Mouse (Mus musculus): ENCODE measurements around the gene Bend6.
"Not testable (repeated sequence)": the region's sequence is repeated elsewhere in the genome, so short reads cannot be mapped to it uniquely, and the experiment has no call there.

Bend6 gene

DNA sequence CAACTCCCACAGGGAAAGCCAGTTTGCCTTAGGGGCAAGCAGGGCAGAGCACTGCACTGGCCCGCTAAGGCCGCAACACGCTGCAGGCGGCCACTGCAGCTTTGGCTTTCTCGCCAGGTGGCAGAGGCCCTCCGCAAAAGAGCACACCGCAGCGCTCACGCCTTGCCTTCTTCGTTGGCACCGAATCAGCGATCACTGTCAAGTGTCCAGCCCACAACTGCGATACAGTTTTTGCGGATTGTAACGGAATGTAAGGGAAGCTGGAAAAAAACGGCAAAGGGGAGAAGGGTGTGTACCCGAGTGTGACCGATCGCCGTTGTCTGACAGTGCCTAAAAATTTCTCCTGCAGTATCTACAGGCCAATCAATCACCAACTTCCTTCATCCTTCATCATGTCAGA, 689 bp downstream of the Bend6 start:
- no peak for DNase-seq (ENCODE audit: low spot score)

DNA sequence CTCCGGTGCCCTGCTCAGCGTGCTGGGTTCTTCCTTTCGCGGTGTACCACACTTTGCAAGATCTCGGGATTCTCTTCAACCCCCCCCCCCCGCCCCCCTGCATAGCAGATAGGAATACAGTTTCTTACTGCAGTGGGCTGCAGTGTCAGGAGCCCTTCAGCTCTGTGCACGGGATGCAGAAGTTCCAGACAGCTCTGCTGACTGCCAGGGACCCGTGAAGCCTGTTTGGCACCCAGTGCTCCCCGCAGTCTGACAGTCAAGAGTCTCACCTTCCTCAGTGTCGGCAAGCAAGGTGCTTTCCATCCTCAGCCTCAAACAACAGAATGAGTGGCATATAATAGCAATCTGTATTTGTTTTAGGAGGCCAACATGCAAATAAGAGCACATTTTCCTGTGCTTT, 1.4 kb downstream of the Bend6 start:
- DNase-seq (ENCODE audit: low spot score): no peak

DNA sequence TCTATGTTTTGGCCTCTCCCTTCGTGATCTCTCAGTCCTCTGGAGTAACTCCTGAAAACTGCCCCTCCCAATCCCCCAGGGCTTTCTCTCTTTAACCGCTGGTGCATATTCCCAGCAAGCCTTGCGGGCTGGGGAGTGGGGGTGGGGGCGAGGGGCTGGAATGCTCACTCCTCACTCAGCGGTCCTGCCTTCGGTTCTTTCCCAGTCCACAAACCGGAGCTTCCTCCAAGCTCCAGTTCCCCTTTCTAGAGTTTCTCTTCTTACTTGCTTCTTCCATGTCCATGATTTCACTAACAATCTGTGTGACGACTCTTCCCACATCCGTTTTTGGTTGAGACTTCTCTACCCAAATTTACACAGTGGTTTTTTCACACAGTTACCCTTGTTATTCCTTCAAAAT, 4.0 kb downstream of the Bend6 start:
- no peak for DNase-seq (ENCODE audit: low spot score)

- DNase-seq (ENCODE audit: low spot score): no peak
Observed at GRCm38 (mm10) chr1:33900175-33900574, 7.4 kb downstream of the Bend6 start.

DNA sequence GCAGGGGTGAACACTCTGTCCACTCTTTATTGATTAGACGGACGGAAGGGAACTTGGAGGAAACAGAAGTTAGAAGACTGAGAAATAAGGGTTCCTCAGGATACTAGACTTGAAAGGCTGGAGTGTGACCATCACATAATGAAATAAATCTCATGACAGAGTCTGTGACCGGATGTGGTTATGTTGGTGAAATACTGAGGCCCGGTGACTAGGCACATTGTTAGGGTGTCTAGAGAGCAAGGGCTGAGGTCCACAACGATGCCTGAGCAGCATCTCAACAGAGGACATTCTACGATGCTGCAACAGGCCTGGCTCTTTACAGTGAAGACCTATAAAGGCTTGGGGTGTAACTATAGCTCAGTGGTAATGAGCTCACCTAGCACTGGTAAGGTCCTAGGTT, 9.2 kb downstream of the Bend6 start:
- no peak for DNase-seq (ENCODE audit: low spot score)

DNA sequence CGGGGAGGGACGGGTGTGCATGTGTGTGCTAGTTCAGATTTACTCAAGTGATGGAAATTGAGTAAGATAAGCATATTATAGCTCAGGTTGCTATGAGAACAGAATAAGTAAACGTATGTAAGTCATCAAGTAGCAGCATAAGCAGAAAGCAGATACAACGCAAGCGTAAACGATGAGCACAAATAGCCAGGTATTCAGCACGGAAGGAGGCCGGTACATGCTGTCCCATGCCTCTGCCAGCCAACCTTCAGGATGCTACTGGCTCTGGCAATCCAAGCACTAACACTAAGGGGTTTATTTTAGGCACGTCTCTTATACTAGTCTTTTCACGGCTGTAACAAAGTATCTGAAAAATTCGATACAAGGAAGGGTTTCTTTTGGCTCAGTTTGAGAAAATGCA, 10.2 kb downstream of the Bend6 start:
- no peak for DNase-seq (ENCODE audit: low spot score)

- no peak for DNase-seq (ENCODE audit: low spot score)
Observed at GRCm38 (mm10) chr1:33896666-33897065, 10.9 kb downstream of the Bend6 start.

- no peak for DNase-seq (ENCODE audit: low spot score)
Observed at GRCm38 (mm10) chr1:33896116-33896515, 11.5 kb downstream of the Bend6 start.

- DNase-seq (ENCODE audit: low spot score): no peak
Observed at GRCm38 (mm10) chr1:33892784-33893183, 14.8 kb downstream of the Bend6 start.

DNA sequence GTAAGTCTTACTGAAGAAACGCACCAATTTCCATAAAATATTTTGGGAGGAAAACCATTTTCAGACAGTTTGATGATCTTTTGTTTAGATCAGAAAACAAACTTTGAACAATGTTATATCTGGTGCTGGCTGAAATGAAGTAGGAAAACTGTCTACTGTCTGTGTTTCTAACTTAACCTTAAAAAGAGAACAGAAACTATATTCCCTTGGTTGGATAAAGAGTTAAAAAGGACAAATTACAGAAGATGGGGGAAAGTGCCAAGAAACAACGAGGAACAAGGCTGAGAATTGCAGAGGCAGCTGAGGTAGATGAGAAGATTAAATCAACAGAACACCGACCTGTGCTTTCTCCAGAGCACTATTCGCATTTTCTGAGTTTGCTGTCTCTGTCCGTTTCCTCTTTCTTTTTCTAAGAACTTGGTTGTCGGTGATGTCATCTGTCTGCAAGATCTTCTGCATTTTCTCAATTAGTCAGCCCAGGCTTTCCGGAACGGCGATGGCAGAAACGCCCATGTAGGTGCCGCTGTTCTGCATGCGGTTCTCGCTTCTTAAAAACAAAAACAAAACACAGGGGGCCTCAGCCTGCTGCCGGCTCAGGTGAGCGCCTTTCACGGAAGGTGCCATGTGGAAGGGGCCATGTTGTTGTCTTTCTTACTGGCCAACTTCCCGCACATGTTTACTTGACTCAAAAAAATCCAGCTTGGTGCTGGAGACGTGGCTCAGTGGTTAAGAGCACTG, 24.3 kb downstream of the Bend6 start:
- peak; percentile 17 for DNase-seq (ENCODE audit: low spot score)

DNA sequence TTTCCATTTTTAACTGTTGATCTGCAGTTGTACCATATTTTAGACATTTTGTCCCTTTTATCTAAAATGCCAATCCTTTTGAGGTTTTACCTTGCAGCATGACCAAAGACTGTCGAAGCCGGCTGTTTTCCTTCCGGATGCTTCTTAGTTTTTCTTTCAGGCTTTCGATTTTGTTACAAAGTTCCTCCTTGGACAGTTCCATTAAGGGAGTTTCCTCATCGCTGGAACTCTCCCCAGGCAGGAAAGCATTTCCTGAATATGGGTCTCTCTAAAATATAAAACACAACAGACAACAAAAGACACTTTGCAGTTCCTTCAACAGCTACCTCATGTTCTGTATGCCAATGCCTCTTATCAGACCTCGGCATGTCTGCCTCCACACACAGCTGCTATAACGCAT, 29.4 kb downstream of the Bend6 start:
- DNase-seq (ENCODE audit: low spot score): no peak

- no peak for DNase-seq (ENCODE audit: low spot score)
Observed at GRCm38 (mm10) chr1:33876416-33876815, 31.2 kb downstream of the Bend6 start.

DNA sequence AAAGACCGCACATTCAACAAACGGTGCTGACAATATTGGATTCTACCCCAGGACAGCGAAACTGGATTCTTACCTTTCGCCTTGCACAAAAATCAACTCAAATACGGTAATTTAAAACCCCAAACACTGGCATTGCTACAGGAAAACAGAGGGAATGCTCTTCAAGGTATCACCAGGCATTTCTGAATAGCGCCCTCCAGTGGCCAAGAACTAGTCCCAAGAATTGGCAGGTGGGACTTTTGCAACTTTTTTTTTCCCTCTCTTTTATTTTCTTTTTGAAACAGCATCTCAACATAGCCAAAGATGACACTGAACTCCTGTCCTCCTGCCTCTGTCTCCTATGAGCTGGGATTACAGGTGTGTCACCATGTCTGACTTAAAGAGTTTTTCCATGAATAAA, 31.9 kb downstream of the Bend6 start:
- DNase-seq (ENCODE audit: low spot score): no peak

- DNase-seq (ENCODE audit: low spot score): no peak
Observed at GRCm38 (mm10) chr1:33873561-33873960, 34.1 kb downstream of the Bend6 start.

GRCm38 (mm10) chr1:33869437-33869836, 38.2 kb downstream of the Bend6 start:
- DNase-seq (ENCODE audit: low spot score): no peak

DNA sequence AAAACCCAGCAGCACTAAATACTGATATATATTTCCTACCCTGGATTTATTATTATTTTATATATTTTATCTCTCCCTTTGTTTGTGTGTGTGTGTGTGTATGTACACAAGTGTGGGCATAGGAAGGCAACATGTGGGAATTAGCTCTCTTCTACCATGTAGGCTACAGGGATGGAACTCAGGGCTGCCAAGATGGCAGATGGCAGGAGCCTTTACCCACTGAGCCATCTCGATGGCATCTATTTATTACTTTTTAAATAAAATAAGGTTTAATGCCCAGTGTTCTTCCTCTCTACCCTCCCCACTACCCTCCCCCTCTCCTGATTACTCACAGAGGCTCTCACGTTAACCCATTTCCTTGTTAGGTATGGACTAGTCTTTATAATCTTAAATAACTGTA, 38.6 kb downstream of the Bend6 start:
- DNase-seq (ENCODE audit: low spot score): no peak

- no peak for DNase-seq (ENCODE audit: low spot score)
Observed at GRCm38 (mm10) chr1:33846807-33847206, 60.8 kb downstream of the Bend6 start.

- no peak for DNase-seq (ENCODE audit: low spot score)
Observed at GRCm38 (mm10) chr1:33843823-33844222, 63.8 kb downstream of the Bend6 start.

DNA sequence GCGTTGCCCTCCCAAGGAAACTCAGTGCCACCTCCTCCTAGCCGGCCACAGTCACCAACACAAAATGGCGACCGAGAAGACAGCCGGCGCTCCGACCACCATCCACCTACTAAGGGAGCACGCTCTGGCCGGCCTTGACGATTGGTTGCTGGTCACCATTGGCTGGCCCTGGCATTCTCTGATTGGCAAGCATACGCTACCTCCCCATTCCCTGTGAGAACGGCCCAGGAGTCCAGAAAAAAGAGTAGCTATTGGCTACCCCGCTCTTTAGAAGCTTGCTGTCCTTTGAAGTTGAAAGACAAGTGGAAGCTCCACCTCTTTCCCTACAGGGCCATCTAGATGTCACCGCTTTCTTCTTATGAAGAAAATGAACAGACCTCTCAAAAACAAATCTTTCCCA, 68.7 kb downstream of the Bend6 start:
- not testable (repeated sequence) for DNase-seq (ENCODE audit: low spot score)

GRCm38 (mm10) chr1:33830586-33830985, 77.0 kb downstream of the Bend6 start:
- DNase-seq (ENCODE audit: low spot score): no peak

DNA sequence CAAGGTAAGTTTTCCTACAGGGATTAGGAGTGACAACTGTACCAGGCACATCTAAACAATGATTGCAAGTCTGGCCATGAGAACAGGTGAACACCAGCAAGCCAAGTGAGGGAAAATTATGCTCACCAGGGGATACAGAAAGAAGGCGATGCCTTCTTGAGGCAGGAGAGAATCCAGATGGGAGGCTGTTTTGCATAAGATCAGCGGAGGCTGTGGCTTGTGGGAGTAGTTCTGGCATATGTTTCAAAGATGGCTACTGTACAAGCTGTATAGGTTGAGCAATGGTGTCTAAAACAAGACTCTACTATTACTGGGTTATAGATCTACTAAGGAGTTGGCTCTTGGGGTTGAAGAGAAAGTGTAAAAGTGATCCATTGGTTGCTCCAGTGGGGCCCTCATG, 89.7 kb downstream of the Bend6 start:
- DNase-seq (ENCODE audit: low spot score): no peak

DNA sequence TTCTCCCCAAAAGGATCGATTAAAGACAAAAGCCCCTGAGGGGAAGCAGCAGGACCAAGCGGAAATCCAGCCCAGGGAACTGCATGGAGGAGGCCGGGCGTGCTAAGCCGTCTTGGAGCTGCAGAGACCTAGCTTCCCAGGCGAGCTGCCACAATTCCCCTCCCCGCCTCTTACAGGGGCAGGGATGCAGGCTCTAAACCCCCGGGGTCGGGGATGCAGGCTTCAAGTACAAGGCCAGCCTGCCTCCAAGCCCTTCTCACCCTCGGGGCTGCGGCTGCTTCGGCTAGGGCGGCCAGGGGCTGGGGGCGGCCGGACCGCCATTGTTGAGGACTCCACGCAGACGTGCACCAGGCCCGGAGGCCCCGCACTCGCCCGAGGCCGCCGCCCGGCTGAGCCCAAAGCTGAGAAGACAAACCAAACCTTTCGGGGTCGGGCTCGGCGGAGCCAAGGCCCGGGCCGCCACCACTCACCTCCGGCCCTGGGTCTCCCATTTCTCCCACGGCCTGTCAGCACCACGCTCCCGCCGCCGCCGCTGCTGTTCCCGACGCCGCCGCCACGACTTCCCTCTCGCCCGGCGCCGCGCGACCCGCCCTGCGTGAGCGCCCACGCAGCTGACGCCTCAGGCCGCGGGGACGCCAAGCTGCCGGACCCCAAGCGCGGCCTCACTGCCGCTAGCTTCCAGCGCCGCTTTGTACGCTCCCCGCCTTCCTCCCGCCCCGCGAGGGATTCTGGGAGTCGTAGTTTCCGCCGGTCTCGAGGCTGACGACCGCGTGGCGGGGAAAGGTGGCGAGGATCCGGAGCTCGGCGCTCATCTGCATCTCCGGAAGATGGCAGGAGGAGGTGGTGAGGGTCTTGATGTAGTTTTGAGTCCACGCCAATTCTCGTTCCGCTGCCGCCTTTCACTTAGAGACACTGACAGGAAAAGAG, 93.5 kb downstream of the Bend6 start, which contains the start of gene Zfp451:
Gene Zfp451, minus strand, starts transcription at position 728 of the 927 bp plus-strand sequence.
- peak; percentile 90 for DNase-seq (ENCODE audit: low spot score)

- no peak for DNase-seq (ENCODE audit: low spot score)
Observed at GRCm38 (mm10) chr1:33813495-33813867, 94.1 kb downstream of the Bend6 start.

Data from yolk sac, embryonic 10.5 days (tissue).